Mouse (Mus musculus) T-helper 1 cell (primary cell): ENCODE data around the gene Gnao1.

ENCODE experiments used
- in situ Hi-C: fragments of 300-600 bp; cut with MboI, MseI; formaldehyde crosslinking; loops from one replicate; pipeline ENCODE4 v1.15.1; 2025; ENCODE audit warnings: high pct_unique_total_duplicates

The Gnao1 gene

GRCm38 (mm10) chr8:93984731-93985130 lies 175.0 kb downstream of the Gnao1 start:
- in situ Hi-C loops: loop anchor here (10.0 kb wide), 1 partner anchor 1900 kb away; the partner anchor contains the start of gene Got2

GRCm38 (mm10) chr8:93989739-93990138 lies 180.0 kb downstream of the Gnao1 start:
- in situ Hi-C loops: loop anchor here (10.0 kb wide), 1 partner anchor 1895 kb away; the partner anchor contains the start of gene Got2

GRCm38 (mm10) chr8:93998961-93999360 lies 189.2 kb downstream of the Gnao1 start:
- in situ Hi-C loops: no loop called here

- in situ Hi-C loops: loop anchor here (25.0 kb wide), 1 partner anchor 1758 kb away; no protein-coding TSS in a partner anchor
Observed at GRCm38 (mm10) chr8:94004139-94004538, 194.4 kb downstream of the Gnao1 start.

- in situ Hi-C loops: loop anchor here (25.0 kb wide), 1 partner anchor 1753 kb away; no protein-coding TSS in a partner anchor
Observed at GRCm38 (mm10) chr8:94009243-94009845, 199.6 kb downstream of the Gnao1 start.

GRCm38 (mm10) chr8:94010101-94010705 lies 200.4 kb downstream of the Gnao1 start:
- in situ Hi-C loops: loop anchor here (25.0 kb wide), 1 partner anchor 1752 kb away; no protein-coding TSS in a partner anchor

- in situ Hi-C loops: loop anchor here (25.0 kb wide), 1 partner anchor 1751 kb away; no protein-coding TSS in a partner anchor
Observed at GRCm38 (mm10) chr8:94011076-94012012, 201.6 kb downstream of the Gnao1 start.

GRCm38 (mm10) chr8:94012013-94012951 lies 202.5 kb downstream of the Gnao1 start, which contains the start of gene Amfr:
Gene Amfr (minus strand): TSS chr8:94012842.
- in situ Hi-C loops: loop anchor here (25.0 kb wide), 1 partner anchor 1750 kb away; no protein-coding TSS in a partner anchor

GRCm38 (mm10) chr8:94013026-94013612 lies 203.4 kb downstream of the Gnao1 start:
- in situ Hi-C loops: loop anchor here (25.0 kb wide), 1 partner anchor 1749 kb away; no protein-coding TSS in a partner anchor
